Mouse (Mus musculus) neural tube, embryonic 13.5 days (tissue): Measurements from ENCODE around the gene Dnajc13. TPM values are rescaled to one million over a fixed set of nuclear protein-coding genes. Genes with fewer than 3 reads are reported as not detected.
A peak's percentile ranks its signal among the peaks of the same experiment; 100 is the strongest.

Experiments used
- ATAC-seq: fragments of 200-750 bp; cut with Nextera tagmentation; 2 replicates; pipeline ENCODE4 v1.8.0; 2017; ENCODE audit warnings: low read depth, mild to moderate bottlenecking, moderate TSS enrichment, moderate library complexity
- H3K27ac ChIP-seq: fragments of 300-500 bp; sonication (generic); replicated peaks from 2 replicates; pipeline ENCODE4 v1.5.1; 2015; ENCODE audit warnings: moderate library complexity, mild to moderate bottlenecking, inconsistent platforms
- H3K27me3 ChIP-seq: fragments of 300-500 bp; sonication (generic); 2 replicates; pipeline ENCODE4 v1.6.1; 2015; ENCODE audit warnings: mild to moderate bottlenecking, inconsistent platforms
- H3K36me3 ChIP-seq: fragments of 300-500 bp; sonication (generic); 2 replicates; pipeline ENCODE4 v1.6.1; 2015; ENCODE audit warnings: mild to moderate bottlenecking, inconsistent platforms
- H3K4me1 ChIP-seq: fragments of 300-500 bp; sonication (generic); replicated peaks from 2 replicates; pipeline ENCODE4 v1.6.1; 2015; ENCODE audit warnings: inconsistent platforms
- H3K4me2 ChIP-seq: fragments of 300-500 bp; sonication (generic); 2 replicates; pipeline ENCODE4 v1.6.1; 2015; ENCODE audit warnings: inconsistent platforms, mild to moderate bottlenecking, moderate library complexity
- H3K4me3 ChIP-seq: fragments of 300-500 bp; sonication (generic); 2 replicates; pipeline ENCODE4 v1.5.1; 2015; ENCODE audit warnings: mild to moderate bottlenecking, inconsistent platforms
- H3K9ac ChIP-seq: fragments of 300-500 bp; sonication (generic); 2 replicates; pipeline ENCODE4 v1.6.1; 2015; ENCODE audit warnings: moderate library complexity, mild to moderate bottlenecking, inconsistent platforms
- H3K9me3 ChIP-seq: fragments of 300-500 bp; sonication (generic); 2 replicates; pipeline ENCODE4 v1.6.1; 2016; ENCODE audit warnings: inconsistent platforms
- WGBS: fragments of 180-500 bp; shearing (Covaris S2); methylation state at CpG from one replicate; pipeline ENCODE4 v1.1.7; 2015; 5-methylcytosine and 5-hydroxymethylcytosine counted together
- polyA plus RNA-seq: library from polyadenylated mRNA; unstranded; fragments of >200 nt; fragmentation: Nextera tagmentation; extraction: Ambion mirVana; gene quantifications from 2 replicates; pipeline ENCODE4 v1.2.1, GENCODE M21; 2015

Dnajc13 gene
- polyA plus RNA-seq, 1 experiment from 2014 or later = 16.3 TPM

DNA sequence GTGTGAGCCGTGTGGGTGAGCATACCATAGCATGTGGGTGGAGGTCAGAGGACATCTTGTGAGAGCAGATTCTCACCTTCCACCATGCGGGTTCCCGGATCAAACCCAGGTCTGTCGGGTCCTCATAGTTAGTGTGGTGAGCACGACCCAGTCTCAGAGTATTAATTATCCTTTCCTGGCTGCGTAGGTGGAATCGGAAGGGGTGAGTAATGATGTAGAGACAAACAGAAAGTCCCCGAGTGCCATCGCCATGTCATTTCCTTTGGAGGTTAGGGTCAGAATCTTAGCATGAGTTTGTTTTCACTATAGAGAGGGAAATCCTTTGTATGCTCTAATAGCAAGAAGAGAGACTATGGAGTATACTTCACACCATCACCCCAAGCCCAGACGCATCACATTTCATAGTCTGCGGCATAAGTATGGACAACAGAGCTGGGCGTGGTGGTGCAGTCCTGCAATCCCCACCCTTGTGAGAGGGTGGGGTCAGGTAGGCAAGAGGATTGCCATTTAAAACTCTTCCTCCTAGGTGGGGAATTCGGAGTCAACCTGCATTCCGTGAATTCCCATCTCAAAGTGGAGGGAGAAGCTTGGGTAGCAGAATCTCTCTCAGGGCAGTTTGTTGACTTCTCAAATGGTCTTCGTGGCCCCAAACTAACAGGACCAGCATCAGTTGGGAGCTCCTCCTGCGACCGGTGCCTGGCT, 12.5 kb upstream of the Dnajc13 start:
- ATAC-seq = no peak
- 88% methylated on average over 17 of the region's 17 CpGs for WGBS
- Histone ChIP-seq H3K4me1 (no peaks in the 10 kb centered on the region), H3K9me3 (no peaks in the 10 kb centered on the region), H3K4me3 (no peak overlapping the region), H3K4me2 (no peak overlapping the region), H3K36me3 (no peaks in the 10 kb centered on the region), H3K27ac (no peak overlapping the region), H3K9ac (no peak overlapping the region), H3K27me3 (no peaks in the 10 kb centered on the region)

DNA sequence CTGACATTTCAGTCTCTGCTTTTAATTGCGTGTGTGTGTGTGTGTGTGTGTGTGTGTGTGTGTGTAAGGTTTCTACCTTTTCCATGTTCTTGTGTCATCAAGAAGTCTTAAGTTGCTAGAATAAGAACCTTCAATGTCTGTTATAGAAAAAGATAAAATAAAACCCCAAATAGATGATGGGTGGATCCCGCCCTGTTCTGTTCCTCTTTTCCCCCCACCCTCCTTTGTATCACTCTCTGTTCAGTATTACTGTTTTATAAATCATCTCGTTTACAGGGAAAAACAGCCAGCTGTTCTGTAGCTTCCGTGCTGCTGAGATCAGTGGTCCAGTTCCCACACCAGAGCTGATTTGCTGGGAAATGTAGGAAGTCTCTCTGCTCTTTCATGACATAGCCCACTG, 9.3 kb upstream of the Dnajc13 start:
- ATAC-seq = no peak
- no peaks in the 10 kb centered on the region for H3K9me3 ChIP-seq
- H3K27ac ChIP-seq = no peak overlapping the region
- H3K4me2 ChIP-seq = no peak overlapping the region
- H3K4me3 ChIP-seq = no peak overlapping the region
- WGBS = 85% methylated on average over 4 of the region's 4 CpGs
- no peaks in the 10 kb centered on the region for H3K4me1 ChIP-seq
- H3K9ac ChIP-seq = no peak overlapping the region
- H3K27me3 ChIP-seq = no peaks in the 10 kb centered on the region
- no peaks in the 10 kb centered on the region for H3K36me3 ChIP-seq

DNA sequence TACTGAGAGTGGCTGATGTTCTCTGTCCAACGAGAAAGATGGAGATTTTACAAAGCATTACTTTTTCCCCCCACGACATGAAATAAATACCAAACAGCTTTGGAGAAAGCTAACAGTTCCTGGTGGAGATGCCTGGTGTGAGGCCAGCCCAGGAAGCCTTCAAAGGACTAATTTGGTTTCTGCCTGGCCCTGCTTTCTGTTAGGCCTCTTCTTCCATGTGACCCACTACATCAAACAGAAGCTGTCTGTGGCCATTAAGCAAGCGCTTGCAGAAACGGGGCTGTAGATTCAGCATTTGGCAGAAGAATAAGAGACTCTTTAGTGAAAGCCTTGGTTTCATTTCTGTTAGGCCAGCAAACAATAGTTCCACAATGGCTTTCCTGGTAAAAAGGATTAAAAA, 8.9 kb upstream of the Dnajc13 start:
- ATAC-seq = no peak
- H3K27me3 ChIP-seq = no peaks in the 10 kb centered on the region
- no peak overlapping the region for H3K27ac ChIP-seq
- H3K9ac ChIP-seq = no peak overlapping the region
- no peak overlapping the region for H3K4me3 ChIP-seq
- no peaks in the 10 kb centered on the region for H3K36me3 ChIP-seq
- no peaks in the 10 kb centered on the region for H3K4me1 ChIP-seq
- WGBS = 73% methylated on average over 4 of the region's 4 CpGs
- no peak overlapping the region for H3K4me2 ChIP-seq
- no peaks in the 10 kb centered on the region for H3K9me3 ChIP-seq

DNA sequence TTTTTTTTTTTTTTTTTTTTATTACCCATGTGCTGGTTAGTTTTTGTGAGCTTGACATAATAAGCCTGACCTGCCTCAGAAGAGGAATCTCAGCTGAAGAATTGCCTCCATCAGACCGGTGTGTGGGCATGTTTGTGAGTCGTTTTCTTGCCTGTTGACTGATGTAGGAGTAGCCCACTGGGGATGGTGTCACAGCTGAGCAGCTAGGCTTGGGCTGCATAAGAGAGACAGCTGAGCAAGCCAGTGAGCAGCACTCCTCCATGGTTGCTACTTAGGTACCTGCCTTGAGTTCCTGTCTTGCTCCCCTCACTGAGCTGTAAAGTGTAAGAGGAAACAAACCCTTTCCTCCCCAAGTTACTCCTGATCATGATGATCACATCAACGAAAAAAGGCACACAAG, 7.2 kb upstream of the Dnajc13 start:
- Histone ChIP-seq H3K9ac (no peak overlapping the region), H3K4me2 (no peak overlapping the region), H3K36me3 (no peaks in the 10 kb centered on the region), H3K27me3 (peaks cover 5% of the 10 kb centered on the region; the same call in 1 of the 2 replicates), H3K27ac (no peak overlapping the region), H3K9me3 (no peaks in the 10 kb centered on the region), H3K4me3 (no peak overlapping the region), H3K4me1 (no peaks in the 10 kb centered on the region)
- no peak for ATAC-seq
- WGBS = 76% methylated on average over 3 of the region's 3 CpGs

DNA sequence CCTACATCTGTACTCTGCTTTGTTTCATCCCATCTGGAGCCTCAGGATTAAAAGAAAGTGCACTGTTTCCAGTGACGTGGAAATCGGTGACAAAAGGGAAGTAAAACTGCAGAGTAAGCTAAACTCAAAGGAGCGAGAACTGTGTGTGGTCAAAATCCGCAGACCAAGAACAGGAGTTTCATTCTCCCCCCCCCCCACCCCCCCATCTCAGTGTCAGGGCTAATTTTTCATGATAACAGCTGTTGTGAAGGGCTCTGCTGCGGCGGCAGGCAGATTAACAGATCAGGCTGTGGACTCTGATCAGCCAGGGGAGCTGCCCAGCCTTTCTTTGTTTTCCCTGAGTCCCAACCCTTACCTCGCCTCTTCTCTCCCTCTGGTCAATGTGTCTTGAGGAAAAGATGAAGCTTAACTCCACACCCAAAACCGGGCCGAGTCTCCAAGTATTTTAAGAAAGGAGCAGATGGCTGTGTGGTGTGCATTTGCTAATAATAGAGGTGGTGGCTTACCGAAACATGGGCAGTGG, 6.7 kb upstream of the Dnajc13 start:
- no peak for ATAC-seq
- H3K27ac ChIP-seq = no peak overlapping the region
- peaks cover 6% of the 10 kb centered on the region; the same call in 1 of the 2 replicates for H3K27me3 ChIP-seq
- no peaks in the 10 kb centered on the region for H3K4me1 ChIP-seq
- H3K36me3 ChIP-seq = no peaks in the 10 kb centered on the region
- no peak overlapping the region for H3K4me3 ChIP-seq
- 44% methylated on average over 10 of the region's 10 CpGs for WGBS
- H3K4me2 ChIP-seq = no peak overlapping the region
- no peaks in the 10 kb centered on the region for H3K9me3 ChIP-seq
- peak overlapping the region; percentile 26; the same call in 1 of the 2 replicates for H3K9ac ChIP-seq

DNA sequence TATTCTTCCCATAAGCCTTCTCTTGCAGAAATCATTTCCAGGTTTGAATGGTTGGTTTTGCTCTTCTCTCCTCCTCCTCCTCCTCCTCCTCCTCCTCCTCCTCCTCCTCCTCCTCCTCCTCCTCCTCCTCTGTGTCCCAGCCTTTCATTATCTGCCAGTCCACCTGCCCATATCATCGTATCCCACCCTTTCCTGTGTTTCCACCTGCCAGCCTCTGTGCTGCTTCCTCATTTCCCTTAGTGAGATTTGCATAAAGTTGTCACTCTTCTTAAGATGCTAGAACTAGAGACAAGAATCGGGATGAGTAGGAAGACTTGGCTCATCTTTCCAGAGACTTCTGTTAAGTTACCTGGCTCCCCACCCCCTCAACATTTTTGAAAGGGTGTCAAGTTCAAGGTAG, 1.8 kb upstream of the Dnajc13 start:
- no peak overlapping the region for H3K9ac ChIP-seq
- peaks cover 27% of the 10 kb centered on the region for H3K4me1 ChIP-seq
- no peaks in the 10 kb centered on the region for H3K9me3 ChIP-seq
- H3K4me2 ChIP-seq = no peak overlapping the region
- no peak for ATAC-seq
- H3K4me3 ChIP-seq = no peak overlapping the region
- H3K27ac ChIP-seq = no peak overlapping the region
- WGBS = 75% methylated on average over 2 of the region's 2 CpGs
- H3K27me3 ChIP-seq = peaks cover 6% of the 10 kb centered on the region; the same call in 1 of the 2 replicates
- H3K36me3 ChIP-seq = 0 out of 2 replicates have a peak, but pooled peaks cover 2% of the 10 kb centered on the region

DNA sequence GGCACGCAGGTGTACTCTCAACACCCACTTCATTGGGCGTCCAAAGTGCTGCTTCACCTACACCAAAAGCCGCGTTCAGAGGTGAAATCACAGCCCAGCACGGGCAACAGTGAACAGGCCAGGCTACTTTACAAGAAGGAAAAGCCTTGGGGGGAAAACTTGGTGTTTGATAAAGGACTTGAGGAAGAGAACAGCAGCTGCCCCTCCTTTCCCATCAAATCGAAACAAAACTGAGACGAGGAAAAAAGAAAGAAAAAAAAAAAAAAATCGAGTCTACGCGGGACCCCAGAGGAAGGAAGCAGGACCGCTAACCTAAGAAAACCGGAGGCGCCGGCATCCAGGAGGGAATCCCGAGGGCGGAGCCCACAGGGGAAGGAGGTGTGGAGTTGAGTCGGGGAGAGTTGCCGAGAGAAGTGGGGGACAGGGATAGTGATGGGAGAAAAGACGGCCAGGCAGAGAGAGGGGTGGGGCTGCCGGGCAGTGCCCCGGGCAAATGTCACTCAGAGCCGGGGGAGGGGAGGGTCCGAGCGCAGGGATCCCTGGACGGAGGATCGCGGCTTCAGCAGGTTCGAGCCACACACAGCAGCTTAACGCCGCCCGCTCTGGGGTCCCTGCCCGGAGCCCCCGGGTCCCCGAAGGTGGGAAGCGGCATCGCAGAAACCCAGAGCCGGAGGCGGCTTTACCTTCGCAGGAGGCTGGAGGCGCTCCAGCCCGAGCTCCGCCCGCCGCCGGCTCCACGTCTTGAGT, 541 bp downstream of the Dnajc13 start:
- H3K36me3 ChIP-seq = 0 out of 2 replicates have a peak, but pooled peaks cover 6% of the 10 kb centered on the region
- peak; percentile 73 for ATAC-seq
- under 1% methylated on average over 46 of the region's 46 CpGs for WGBS

DNA sequence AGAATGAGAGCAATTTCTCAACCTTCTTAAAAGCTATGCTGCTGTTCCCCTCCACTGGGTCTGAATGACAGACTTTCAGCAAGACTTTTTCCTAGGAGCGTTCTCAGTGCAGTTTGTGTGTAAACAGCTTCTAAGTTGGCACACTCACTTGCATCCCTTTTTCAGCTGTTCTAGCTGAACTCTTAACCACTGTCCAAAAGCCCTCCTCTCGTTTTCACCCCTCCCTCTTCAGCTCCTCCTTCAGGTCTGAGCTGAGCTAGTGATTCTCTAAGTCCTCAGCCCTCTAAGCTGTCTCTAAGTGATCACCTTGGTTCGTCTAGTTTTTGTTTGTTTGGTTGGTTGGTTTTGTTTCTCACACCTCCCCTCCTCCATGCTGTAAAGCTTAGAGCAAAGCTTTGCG, 2.4 kb downstream of the Dnajc13 start:
- ATAC-seq = no peak
- WGBS = 34% methylated on average over 4 of the region's 4 CpGs
- Histone ChIP-seq H3K27ac (no peak overlapping the region), H3K9me3 (no peaks in the 10 kb centered on the region), H3K4me3 (no peak overlapping the region), H3K9ac (peak overlapping the region; percentile 31; the same call in 1 of the 2 replicates), H3K36me3 (0 out of 2 replicates have a peak, but pooled peaks cover 6% of the 10 kb centered on the region), H3K4me1 (peaks cover 36% of the 10 kb centered on the region), H3K27me3 (peaks cover 5% of the 10 kb centered on the region; the same call in 1 of the 2 replicates), H3K4me2 (peak overlapping the region; percentile 89; the same call in 1 of the 2 replicates)

More for the DNA sequence above, 541 bp downstream of the Dnajc13 start:
- no peaks in the 10 kb centered on the region for H3K9me3 ChIP-seq
- peak overlapping the region; percentile 92 for H3K9ac ChIP-seq
- peaks cover 36% of the 10 kb centered on the region for H3K4me1 ChIP-seq
- H3K4me3 ChIP-seq = peak overlapping the region; percentile 97
- peak overlapping the region; percentile 89 for H3K4me2 ChIP-seq
- H3K27ac ChIP-seq = peak overlapping the region; percentile 92
- H3K27me3 ChIP-seq = peaks cover 6% of the 10 kb centered on the region; the same call in 1 of the 2 replicates

DNA sequence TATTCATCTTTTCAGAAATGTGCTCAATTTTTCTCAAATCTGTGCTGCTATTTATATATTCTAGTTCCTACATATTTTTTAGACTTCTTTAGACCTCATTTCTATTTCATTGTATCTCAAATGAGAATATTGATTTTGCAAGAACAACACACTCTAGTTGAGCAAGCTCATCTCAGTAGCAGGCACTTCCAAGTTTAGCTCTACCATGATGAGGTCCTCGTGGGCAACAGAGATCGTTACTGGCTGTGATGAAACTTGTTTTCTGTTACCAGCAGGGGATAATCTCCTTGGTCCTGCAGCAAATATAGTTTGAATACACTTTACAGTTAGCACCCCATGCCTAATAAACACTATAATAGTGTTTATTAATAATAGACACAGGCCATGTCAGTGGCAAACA, 6.6 kb downstream of the Dnajc13 start:
- Histone ChIP-seq H3K27ac (no peak overlapping the region), H3K36me3 (0 out of 2 replicates have a peak, but pooled peaks cover 6% of the 10 kb centered on the region), H3K4me3 (no peak overlapping the region), H3K4me2 (no peak overlapping the region), H3K9me3 (no peaks in the 10 kb centered on the region), H3K9ac (no peak overlapping the region), H3K27me3 (no peaks in the 10 kb centered on the region), H3K4me1 (peaks cover 39% of the 10 kb centered on the region)
- WGBS = 76% methylated on average over 2 of the region's 2 CpGs
- no peak for ATAC-seq

DNA sequence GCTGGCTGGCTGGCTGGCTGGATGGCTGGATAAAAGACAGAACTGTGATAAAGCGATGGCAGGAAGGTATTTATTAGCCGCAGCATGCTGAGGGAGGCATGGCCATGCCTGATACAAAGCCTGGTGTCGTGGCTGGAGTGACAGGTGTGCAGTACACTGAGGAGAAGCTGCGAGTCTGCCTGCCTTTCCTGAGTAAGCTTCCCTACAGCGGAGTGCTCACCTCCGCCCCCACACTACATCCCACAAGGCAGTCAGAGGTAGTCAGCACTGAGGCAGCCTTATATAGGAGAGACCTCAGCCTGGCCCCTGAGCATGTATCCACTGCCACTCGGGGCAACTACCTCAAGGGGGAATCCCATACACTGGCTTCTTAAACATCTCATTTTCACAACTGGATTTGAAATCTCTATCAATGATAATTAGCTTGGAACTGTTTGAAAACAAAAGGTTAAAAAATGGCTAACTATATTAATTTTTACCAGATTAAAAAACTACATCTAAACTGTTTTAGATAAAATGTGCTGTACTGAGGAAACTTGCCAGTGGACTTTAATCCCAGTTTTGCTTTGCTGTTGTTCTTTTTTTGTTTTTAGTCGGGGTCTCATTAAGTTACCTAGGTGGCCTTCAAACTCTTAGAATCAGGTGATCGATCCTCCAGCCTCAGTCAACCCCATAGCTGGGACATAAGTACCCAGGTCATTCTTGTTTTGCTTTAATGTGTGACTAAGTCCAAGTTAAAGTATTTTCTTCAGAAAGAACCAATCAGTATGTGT, 8.1 kb downstream of the Dnajc13 start:
- Histone ChIP-seq H3K4me1 (peaks cover 24% of the 10 kb centered on the region), H3K4me3 (no peak overlapping the region), H3K27ac (no peak overlapping the region), H3K4me2 (no peak overlapping the region), H3K9me3 (no peaks in the 10 kb centered on the region), H3K36me3 (0 out of 2 replicates have a peak, but pooled peaks cover 4% of the 10 kb centered on the region), H3K27me3 (no peaks in the 10 kb centered on the region), H3K9ac (no peak overlapping the region)
- WGBS = 61% methylated on average over 9 of the region's 9 CpGs
- ATAC-seq = no peak

DNA sequence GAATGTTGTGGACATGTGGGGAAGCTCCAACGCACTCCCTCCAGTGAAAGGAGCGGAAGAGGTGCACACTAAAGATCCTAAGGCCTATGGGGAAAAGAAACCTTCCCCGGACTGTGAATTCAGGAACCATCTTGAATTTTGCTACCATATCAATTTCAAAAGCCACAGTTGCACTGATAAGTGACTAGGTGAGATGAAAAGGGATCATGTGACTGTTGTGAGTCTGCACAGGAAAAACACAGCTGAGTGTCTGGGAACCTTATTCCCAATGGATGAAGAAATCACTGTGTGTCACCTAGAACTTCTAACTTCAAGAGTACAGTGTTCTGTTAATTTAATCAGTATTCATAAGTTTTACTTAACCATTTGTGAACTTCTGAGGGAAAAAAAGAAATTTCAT, 10.1 kb downstream of the Dnajc13 start:
- H3K4me2 ChIP-seq = no peak overlapping the region
- H3K36me3 ChIP-seq = no peaks in the 10 kb centered on the region
- no peak overlapping the region for H3K27ac ChIP-seq
- H3K4me3 ChIP-seq = no peak overlapping the region
- H3K9me3 ChIP-seq = no peaks in the 10 kb centered on the region
- no peaks in the 10 kb centered on the region for H3K27me3 ChIP-seq
- H3K9ac ChIP-seq = no peak overlapping the region
- ATAC-seq = no peak
- peaks cover 23% of the 10 kb centered on the region for H3K4me1 ChIP-seq
- 88% methylated on average over 3 of the region's 3 CpGs for WGBS
